Mouse (Mus musculus) hindbrain, embryonic 13.5 days (tissue): Measurements from ENCODE around the gene Macrod2. TPM values are rescaled to one million over a fixed set of nuclear protein-coding genes. Genes with fewer than 3 reads are reported as not detected.
A peak's percentile ranks its signal among the peaks of the same experiment; 100 is the strongest.

Experiments
- ATAC-seq: fragments of 200-750 bp; cut with Nextera tagmentation; 2 replicates; pipeline ENCODE4 v1.8.0; 2017; ENCODE audit warnings: moderate TSS enrichment; ENCODE audit not compliant: low FRiP score
- H3K27ac ChIP-seq: fragments of 300-500 bp; sonication (generic); 2 replicates; pipeline ENCODE4 v1.5.1; 2015; ENCODE audit warnings: inconsistent platforms, mild to moderate bottlenecking, moderate library complexity
- H3K27me3 ChIP-seq: fragments of 300-500 bp; sonication (generic); 2 replicates; pipeline ENCODE4 v1.6.1; 2015; ENCODE audit warnings: mild to moderate bottlenecking, inconsistent platforms
- H3K36me3 ChIP-seq: fragments of 300-500 bp; sonication (generic); 2 replicates; pipeline ENCODE4 v1.6.1; 2015; ENCODE audit warnings: mild to moderate bottlenecking, inconsistent platforms
- H3K4me1 ChIP-seq: fragments of 300-500 bp; sonication (generic); replicated peaks from 2 replicates; pipeline ENCODE4 v1.6.1; 2015; ENCODE audit warnings: inconsistent platforms
- H3K4me2 ChIP-seq: fragments of 300-500 bp; sonication (generic); 2 replicates; pipeline ENCODE4 v1.6.1; 2015; ENCODE audit warnings: inconsistent platforms, mild to moderate bottlenecking, moderate library complexity
- H3K4me3 ChIP-seq: fragments of 300-500 bp; sonication (generic); 2 replicates; pipeline ENCODE4 v1.5.1; 2015; ENCODE audit warnings: mild to moderate bottlenecking, inconsistent platforms
- H3K9ac ChIP-seq: fragments of 300-500 bp; sonication (generic); 2 replicates; pipeline ENCODE4 v1.6.1; 2015; ENCODE audit warnings: mild to moderate bottlenecking, inconsistent platforms
- H3K9me3 ChIP-seq: fragments of 300-500 bp; sonication (generic); 2 replicates; pipeline ENCODE4 v1.6.1; 2016; ENCODE audit warnings: inconsistent platforms
- WGBS: fragments of 180-500 bp; shearing (Covaris S2); methylation state at CpG from one replicate; pipeline ENCODE4 v1.1.7; 2015; 5-methylcytosine and 5-hydroxymethylcytosine counted together
- polyA plus RNA-seq: library from polyadenylated mRNA; unstranded; fragments of >200 nt; fragmentation: Nextera tagmentation; extraction: Ambion mirVana; gene quantifications from 2 replicates; pipeline ENCODE4 v1.2.1, GENCODE M21; 2015

Gene Macrod2
- polyA plus RNA-seq, 1 experiment from 2014 or later = 74.7 TPM

- no peaks in the 10 kb centered on the region for H3K27me3 ChIP-seq
- no peak overlapping the region for H3K4me2 ChIP-seq
- H3K36me3 ChIP-seq = no peaks in the 10 kb centered on the region
- H3K27ac ChIP-seq = peak overlapping the region; percentile 67
- no peak overlapping the region for H3K4me3 ChIP-seq
- no peaks in the 10 kb centered on the region for H3K4me1 ChIP-seq
- WGBS = 43% methylated on average over 8 of the region's 8 CpGs
- ATAC-seq = peak; percentile 66; the same call in 1 of the 2 replicates
- no peaks in the 10 kb centered on the region for H3K9me3 ChIP-seq
- no peak overlapping the region for H3K9ac ChIP-seq
These were observed 679.1 kb downstream of the Macrod2 start for GRCm38 (mm10) chr2:141073981-141074855.

- Histone ChIP-seq H3K4me1 (no peaks in the 10 kb centered on the region), H3K4me3 (no peak overlapping the region), H3K27ac (no peak overlapping the region), H3K27me3 (no peaks in the 10 kb centered on the region), H3K9me3 (no peaks in the 10 kb centered on the region), H3K36me3 (no peaks in the 10 kb centered on the region), H3K9ac (no peak overlapping the region), H3K4me2 (no peak overlapping the region)
- no peak for ATAC-seq
These were observed 683.1 kb downstream of the Macrod2 start for GRCm38 (mm10) chr2:141078221-141078620.

GRCm38 (mm10) chr2:141091320-141091719 is 696.2 kb downstream of the Macrod2 start:
- no peak for ATAC-seq
- H3K27me3 ChIP-seq = no peaks in the 10 kb centered on the region
- no peak overlapping the region for H3K27ac ChIP-seq
- H3K4me3 ChIP-seq = no peak overlapping the region
- no peak overlapping the region for H3K9ac ChIP-seq
- WGBS = 85% methylated on average over 3 of the region's 3 CpGs
- no peaks in the 10 kb centered on the region for H3K36me3 ChIP-seq
- H3K9me3 ChIP-seq = no peaks in the 10 kb centered on the region
- no peak overlapping the region for H3K4me2 ChIP-seq
- no peaks in the 10 kb centered on the region for H3K4me1 ChIP-seq

GRCm38 (mm10) chr2:141117579-141117978 is 722.5 kb downstream of the Macrod2 start:
- no peaks in the 10 kb centered on the region for H3K4me1 ChIP-seq
- no peaks in the 10 kb centered on the region for H3K27me3 ChIP-seq
- no peaks in the 10 kb centered on the region for H3K9me3 ChIP-seq
- 74% methylated on average over 1 of the region's 1 CpGs for WGBS
- H3K36me3 ChIP-seq = no peaks in the 10 kb centered on the region
- H3K9ac ChIP-seq = no peak overlapping the region
- no peak overlapping the region for H3K4me3 ChIP-seq
- no peak overlapping the region for H3K4me2 ChIP-seq
- no peak for ATAC-seq
- no peak overlapping the region for H3K27ac ChIP-seq

- 85% methylated on average over 1 of the region's 1 CpGs for WGBS
- H3K27me3 ChIP-seq = no peaks in the 10 kb centered on the region
- H3K27ac ChIP-seq = no peak overlapping the region
- H3K9me3 ChIP-seq = no peaks in the 10 kb centered on the region
- H3K4me3 ChIP-seq = no peak overlapping the region
- ATAC-seq = no peak
- no peak overlapping the region for H3K4me2 ChIP-seq
- no peak overlapping the region for H3K9ac ChIP-seq
- H3K36me3 ChIP-seq = no peaks in the 10 kb centered on the region
- no peaks in the 10 kb centered on the region for H3K4me1 ChIP-seq
These were observed 728.8 kb downstream of the Macrod2 start for GRCm38 (mm10) chr2:141123875-141124274.

GRCm38 (mm10) chr2:141125638-141126037 is 730.5 kb downstream of the Macrod2 start:
- H3K36me3 ChIP-seq = no peaks in the 10 kb centered on the region
- H3K9ac ChIP-seq = no peak overlapping the region
- H3K27me3 ChIP-seq = no peaks in the 10 kb centered on the region
- H3K4me2 ChIP-seq = no peak overlapping the region
- no peak for ATAC-seq
- no peaks in the 10 kb centered on the region for H3K4me1 ChIP-seq
- H3K27ac ChIP-seq = no peak overlapping the region
- no peaks in the 10 kb centered on the region for H3K9me3 ChIP-seq
- no peak overlapping the region for H3K4me3 ChIP-seq

GRCm38 (mm10) chr2:141142266-141142665 is 747.2 kb downstream of the Macrod2 start:
- Histone ChIP-seq H3K9ac (no peak overlapping the region), H3K27ac (no peak overlapping the region), H3K4me2 (no peak overlapping the region), H3K4me3 (no peak overlapping the region), H3K36me3 (no peaks in the 10 kb centered on the region), H3K9me3 (no peaks in the 10 kb centered on the region), H3K27me3 (no peaks in the 10 kb centered on the region), H3K4me1 (0 out of 2 replicates have a peak, but pooled peaks cover 2% of the 10 kb centered on the region)
- 0 out of 2 replicates have a peak, but pooled peaks have one; percentile 21 for ATAC-seq
- 46% methylated on average over 2 of the region's 2 CpGs for WGBS

- H3K36me3 ChIP-seq = no peaks in the 10 kb centered on the region
- H3K4me1 ChIP-seq = peaks cover 10% of the 10 kb centered on the region; the same call in 1 of the 2 replicates
- 63% methylated on average over 7 of the region's 7 CpGs for WGBS
- H3K9ac ChIP-seq = no peak overlapping the region
- no peaks in the 10 kb centered on the region for H3K9me3 ChIP-seq
- no peak overlapping the region; the same call in 1 of the 2 replicates for H3K27ac ChIP-seq
- H3K4me3 ChIP-seq = no peak overlapping the region
- ATAC-seq = no peak
- H3K4me2 ChIP-seq = no peak overlapping the region
- H3K27me3 ChIP-seq = no peaks in the 10 kb centered on the region
These were observed 757.1 kb downstream of the Macrod2 start for GRCm38 (mm10) chr2:141152011-141152772.

- H3K4me1 ChIP-seq = peaks cover 23% of the 10 kb centered on the region
- H3K36me3 ChIP-seq = no peaks in the 10 kb centered on the region
- 61% methylated on average over 4 of the region's 4 CpGs for WGBS
- no peak overlapping the region for H3K4me3 ChIP-seq
- no peaks in the 10 kb centered on the region for H3K9me3 ChIP-seq
- no peak overlapping the region for H3K4me2 ChIP-seq
- no peak for ATAC-seq
- no peak overlapping the region for H3K9ac ChIP-seq
- H3K27ac ChIP-seq = no peak overlapping the region
- H3K27me3 ChIP-seq = no peaks in the 10 kb centered on the region
These were observed 760.9 kb downstream of the Macrod2 start for GRCm38 (mm10) chr2:141155972-141156371.

- 0 out of 2 replicates have a peak overlapping the region, but pooled peaks have one; percentile 29 for H3K9ac ChIP-seq
- H3K27ac ChIP-seq = peak overlapping the region; percentile 48; the same call in 1 of the 2 replicates
- ATAC-seq = no peak
- no peaks in the 10 kb centered on the region for H3K36me3 ChIP-seq
- H3K4me1 ChIP-seq = peaks cover 19% of the 10 kb centered on the region
- WGBS = 59% methylated on average over 7 of the region's 7 CpGs
- no peaks in the 10 kb centered on the region for H3K27me3 ChIP-seq
- no peak overlapping the region for H3K4me3 ChIP-seq
- no peak overlapping the region for H3K4me2 ChIP-seq
- H3K9me3 ChIP-seq = no peaks in the 10 kb centered on the region
These were observed 762.0 kb downstream of the Macrod2 start for GRCm38 (mm10) chr2:141156979-141157593.

GRCm38 (mm10) chr2:141158161-141158560 is 763.1 kb downstream of the Macrod2 start:
- H3K9ac ChIP-seq = no peak overlapping the region
- H3K4me1 ChIP-seq = peaks cover 18% of the 10 kb centered on the region
- no peaks in the 10 kb centered on the region for H3K27me3 ChIP-seq
- no peak overlapping the region for H3K4me3 ChIP-seq
- H3K36me3 ChIP-seq = no peaks in the 10 kb centered on the region
- no peak for ATAC-seq
- no peak overlapping the region for H3K4me2 ChIP-seq
- WGBS = 39% methylated on average over 7 of the region's 7 CpGs
- no peaks in the 10 kb centered on the region for H3K9me3 ChIP-seq
- no peak overlapping the region for H3K27ac ChIP-seq

GRCm38 (mm10) chr2:141163918-141164317 is 768.8 kb downstream of the Macrod2 start:
- no peak overlapping the region for H3K27ac ChIP-seq
- H3K4me3 ChIP-seq = no peak overlapping the region
- no peak overlapping the region for H3K9ac ChIP-seq
- no peaks in the 10 kb centered on the region for H3K36me3 ChIP-seq
- 21% methylated on average over 4 of the region's 4 CpGs for WGBS
- no peaks in the 10 kb centered on the region for H3K9me3 ChIP-seq
- no peak overlapping the region for H3K4me2 ChIP-seq
- no peaks in the 10 kb centered on the region for H3K27me3 ChIP-seq
- ATAC-seq = no peak
- H3K4me1 ChIP-seq = no peaks in the 10 kb centered on the region
